Mouse (Mus musculus) hindbrain, embryonic 11.5 days (tissue): ENCODE measurements around the gene Dstyk. TPM values are rescaled to one million over a fixed set of nuclear protein-coding genes. Genes with fewer than 3 reads are reported as not detected.
A peak's percentile ranks its signal among the peaks of the same experiment; 100 is the strongest.

Source experiments
- ATAC-seq: fragments of 200-750 bp; cut with Nextera tagmentation; 2 replicates; pipeline ENCODE4 v1.8.0; 2017; ENCODE audit warnings: mild to moderate bottlenecking, moderate TSS enrichment, moderate library complexity; ENCODE audit not compliant: low FRiP score
- DNase-seq: peaks from one replicate; pipeline ENCODE4 v3.0.0-alpha.2; 2015; ENCODE audit warnings: low spot score
- H3K27ac ChIP-seq: fragments of 300-500 bp; sonication (generic); 2 replicates; pipeline ENCODE4 v1.5.1; 2014; ENCODE audit warnings: mild to moderate bottlenecking, low read depth, low read length
- H3K27me3 ChIP-seq: fragments of 300-500 bp; sonication (generic); 2 replicates; pipeline ENCODE4 v1.6.1; 2014; ENCODE audit warnings: mild to moderate bottlenecking, low read length, moderate library complexity, mixed read lengths; ENCODE audit not compliant: control insufficient read depth, insufficient read depth
- H3K36me3 ChIP-seq: fragments of 300-500 bp; sonication (generic); 2 replicates; pipeline ENCODE4 v1.6.1; 2014; ENCODE audit warnings: mild to moderate bottlenecking, low read length, moderate library complexity, mixed read lengths; ENCODE audit not compliant: control insufficient read depth, insufficient read depth
- H3K4me1 ChIP-seq: fragments of 300-500 bp; sonication (generic); replicated peaks from 2 replicates; pipeline ENCODE4 v1.6.1; 2014; ENCODE audit warnings: low read length, mixed read lengths; ENCODE audit not compliant: control insufficient read depth, insufficient read depth
- H3K4me2 ChIP-seq: fragments of 300-500 bp; sonication (generic); replicated peaks from 2 replicates; pipeline ENCODE4 v1.6.1; 2014; ENCODE audit warnings: mild to moderate bottlenecking, low read depth, low read length
- H3K4me3 ChIP-seq: fragments of 300-500 bp; sonication (generic); 2 replicates; pipeline ENCODE4 v1.5.1; 2014; ENCODE audit warnings: low read depth, low read length
- H3K9ac ChIP-seq: fragments of 300-500 bp; sonication (generic); 2 replicates; pipeline ENCODE4 v1.6.1; 2014; ENCODE audit warnings: low read depth, low read length
- H3K9me3 ChIP-seq: fragments of 300-500 bp; sonication (generic); 2 replicates; pipeline ENCODE4 v1.6.1; 2016; ENCODE audit warnings: low read length; ENCODE audit not compliant: control insufficient read depth
- WGBS: fragments of 180-500 bp; shearing (Covaris S2); extraction: QIAGEN DNeasy Blood & Tissue Kit; methylation state at CpG from one replicate; pipeline ENCODE4 v1.1.7; 2014; 5-methylcytosine and 5-hydroxymethylcytosine counted together
- polyA plus RNA-seq: library from polyadenylated mRNA; unstranded; fragments of >200 nt; fragmentation: Nextera tagmentation; extraction: Ambion mirVana; gene quantifications from 2 replicates; pipeline ENCODE4 v1.2.1, GENCODE M21; 2014

Dstyk gene
- polyA plus RNA-seq, 1 experiment from 2014 or later = 11.5 TPM

DNA sequence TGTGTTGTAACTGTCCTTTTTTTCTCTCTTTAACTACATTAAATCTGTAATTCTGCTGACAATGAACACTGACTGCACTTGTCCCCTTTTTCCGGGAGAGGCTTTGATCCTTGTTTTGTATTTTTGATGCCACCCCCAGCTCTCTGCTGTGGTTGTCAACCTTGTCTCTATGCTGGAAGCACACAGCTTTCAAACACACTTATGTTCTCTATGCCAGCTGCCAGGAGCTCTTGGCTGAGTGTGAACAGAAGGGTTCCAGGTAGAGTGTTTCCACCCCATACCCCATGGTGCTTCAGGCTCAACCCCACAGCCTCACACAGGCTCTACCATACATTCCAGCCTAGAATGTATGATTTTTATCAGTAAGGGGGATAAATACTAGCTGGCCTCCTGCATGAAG is 57.1 kb downstream of the Dstyk start:
- 82% methylated on average over 1 of the region's 1 CpGs for WGBS
- Histone ChIP-seq H3K4me2 (no peak overlapping the region), H3K9me3 (no peaks in the 10 kb centered on the region), H3K27ac (no peak overlapping the region), H3K9ac (no peak overlapping the region), H3K36me3 (no peaks in the 10 kb centered on the region), H3K4me1 (no peaks in the 10 kb centered on the region), H3K4me3 (no peak overlapping the region), H3K27me3 (no peaks in the 10 kb centered on the region)
- DNase-seq = no peak
- ATAC-seq = no peak

DNA sequence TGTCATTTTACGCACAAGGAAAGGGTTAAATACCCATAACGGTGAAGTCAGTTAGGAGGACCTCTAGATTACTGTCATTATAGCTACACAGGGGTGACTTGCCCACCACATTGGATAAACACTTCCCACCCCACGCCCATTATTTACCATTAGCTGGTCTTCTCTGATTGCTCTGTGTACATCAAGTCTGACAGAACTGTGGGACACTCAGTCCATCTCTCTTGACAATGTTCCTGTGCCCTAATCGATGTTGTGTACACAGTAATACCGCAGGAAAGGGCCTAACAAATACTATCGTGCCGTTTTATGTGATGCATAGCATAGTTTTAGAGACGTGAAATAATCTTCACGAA is 59.2 kb downstream of the Dstyk start:
- Histone ChIP-seq H3K4me3 (peak overlapping the region; percentile 78), H3K9ac (peak overlapping the region; percentile 70), H3K4me1 (no peaks in the 10 kb centered on the region), H3K36me3 (no peaks in the 10 kb centered on the region), H3K4me2 (peak overlapping the region; percentile 56), H3K9me3 (no peaks in the 10 kb centered on the region), H3K27me3 (no peaks in the 10 kb centered on the region), H3K27ac (no peak overlapping the region; the same call in 1 of the 2 replicates)
- peak; percentile 62 for ATAC-seq
- no peak for DNase-seq
- 6% methylated on average over 9 of the region's 9 CpGs for WGBS

DNA sequence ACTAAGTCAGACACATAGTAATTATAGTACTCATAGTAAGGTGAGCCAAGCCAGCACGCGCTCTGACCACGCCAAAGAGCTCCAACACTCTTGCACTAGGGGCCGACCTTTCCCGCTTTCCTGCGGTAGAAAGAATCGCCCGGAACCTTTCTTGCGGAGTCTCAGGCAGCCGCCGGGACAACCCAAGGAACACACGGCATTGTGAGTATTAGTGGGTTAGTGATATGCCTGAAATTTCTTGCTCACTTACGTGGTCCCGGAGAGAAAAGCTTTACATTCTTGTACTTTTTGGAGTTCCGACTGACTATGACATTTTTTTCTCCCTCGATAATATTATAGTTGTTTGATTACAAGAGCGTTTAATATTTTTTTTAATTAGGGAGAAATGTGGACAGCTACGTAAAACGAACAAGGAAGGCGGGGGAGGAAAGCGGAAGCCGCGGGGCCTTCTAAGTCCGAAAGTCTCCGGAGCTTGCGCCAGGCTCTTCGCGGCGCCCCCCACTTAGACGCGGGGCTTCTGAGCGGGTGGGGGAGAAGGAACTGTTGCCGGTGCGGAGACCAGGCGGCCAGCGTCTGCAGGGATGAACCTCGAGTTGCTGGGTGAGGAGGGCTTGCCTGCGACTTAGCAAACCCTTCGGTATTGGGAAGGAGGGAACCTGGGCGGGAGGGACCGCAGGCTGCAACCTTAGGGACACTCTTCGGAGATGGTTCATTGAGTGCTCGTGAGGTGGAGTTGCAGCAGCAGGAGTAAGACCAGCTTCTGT is 59.8 kb downstream of the Dstyk start, which contains the start of gene Rbbp5:
Gene Rbbp5, plus strand, starts transcription at position 438 of the 764 bp plus-strand sequence.
- H3K4me1 ChIP-seq = no peaks in the 10 kb centered on the region
- no peaks in the 10 kb centered on the region for H3K27me3 ChIP-seq
- peak; percentile 93 for ATAC-seq
- H3K4me3 ChIP-seq = peak within 1 kb of the TSS; percentile 78
- H3K4me2 ChIP-seq = peak within 1 kb of the TSS; percentile 65
- DNase-seq = peak; percentile 92
- no peaks in the 10 kb centered on the region for H3K9me3 ChIP-seq
- H3K9ac ChIP-seq = peak within 1 kb of the TSS; percentile 70
- WGBS = under 1% methylated on average over 43 of the region's 43 CpGs
- H3K36me3 ChIP-seq = no peaks in the 10 kb centered on the region
- no peak within 1 kb of the TSS; the same call in 1 of the 2 replicates for H3K27ac ChIP-seq

DNA sequence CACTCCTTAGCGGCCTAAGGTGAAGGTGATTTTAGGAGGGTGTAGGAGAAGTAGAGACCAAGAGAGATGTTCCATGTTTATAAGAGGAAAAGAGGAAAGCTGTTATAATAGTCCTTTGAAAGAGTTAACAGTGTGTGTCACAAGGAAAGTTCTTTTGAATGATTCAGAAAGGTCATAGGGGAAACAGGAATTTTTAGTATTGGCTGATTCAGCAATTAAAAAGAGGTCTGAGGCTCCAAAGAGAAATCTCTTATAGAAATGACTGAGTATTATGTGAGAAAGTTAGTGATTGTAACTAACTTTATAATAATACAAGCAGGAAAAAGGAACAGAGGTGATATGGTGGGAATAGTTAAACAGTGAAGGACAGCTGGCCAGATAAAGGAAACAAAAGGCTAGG is 62.1 kb downstream of the Dstyk start:
- Histone ChIP-seq H3K4me1 (no peaks in the 10 kb centered on the region), H3K27me3 (no peaks in the 10 kb centered on the region), H3K4me2 (no peak overlapping the region), H3K9ac (no peak overlapping the region), H3K27ac (no peak overlapping the region), H3K9me3 (no peaks in the 10 kb centered on the region), H3K36me3 (no peaks in the 10 kb centered on the region), H3K4me3 (no peak overlapping the region)
- 92% methylated on average over 1 of the region's 1 CpGs for WGBS
- no peak for ATAC-seq
- DNase-seq = no peak

DNA sequence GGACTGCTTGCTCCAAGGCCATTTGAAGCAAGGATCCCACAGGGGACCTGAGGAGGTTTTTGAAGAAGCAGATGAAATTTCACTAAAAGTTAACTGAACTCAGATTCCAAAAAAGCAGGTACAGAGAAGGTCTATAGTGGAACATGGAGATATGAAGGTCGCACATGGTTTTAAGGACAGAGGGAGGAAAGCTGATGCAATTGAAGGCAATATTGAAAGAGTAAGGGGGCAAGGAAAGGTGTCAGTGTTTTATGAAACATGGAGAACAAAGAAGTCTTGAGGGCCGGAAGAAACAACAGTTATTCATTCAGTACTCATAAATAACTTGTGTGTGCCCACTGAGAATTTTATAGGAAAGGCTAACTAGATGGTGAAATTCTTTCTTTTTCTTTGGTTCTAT is 64.3 kb downstream of the Dstyk start:
- no peak overlapping the region for H3K4me2 ChIP-seq
- no peaks in the 10 kb centered on the region for H3K36me3 ChIP-seq
- no peak for ATAC-seq
- H3K9me3 ChIP-seq = no peaks in the 10 kb centered on the region
- DNase-seq = no peak
- WGBS = 93% methylated on average over 2 of the region's 2 CpGs
- no peaks in the 10 kb centered on the region for H3K4me1 ChIP-seq
- H3K27me3 ChIP-seq = no peaks in the 10 kb centered on the region
- H3K4me3 ChIP-seq = no peak overlapping the region
- H3K9ac ChIP-seq = no peak overlapping the region
- no peak overlapping the region for H3K27ac ChIP-seq

DNA sequence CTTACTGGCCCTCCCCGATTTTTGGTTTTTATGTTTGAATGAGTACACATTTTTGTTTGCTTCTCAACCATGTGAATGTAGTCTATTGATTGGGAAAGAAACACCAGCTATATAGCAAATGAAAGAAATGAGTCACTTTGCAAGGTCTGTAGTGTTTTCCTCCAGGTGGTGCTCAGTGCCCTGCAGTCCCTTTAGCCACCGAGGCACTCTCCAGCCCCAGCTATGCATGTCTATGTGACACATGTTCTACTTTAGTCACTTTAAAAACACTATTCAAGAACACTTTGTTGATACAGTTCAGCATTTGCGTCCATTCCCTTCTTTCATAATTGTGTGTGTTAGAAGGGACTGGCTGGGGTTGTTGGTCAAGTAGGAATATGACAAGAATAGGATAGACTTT is 65.9 kb downstream of the Dstyk start:
- no peak for ATAC-seq
- no peak overlapping the region for H3K9ac ChIP-seq
- H3K4me3 ChIP-seq = no peak overlapping the region
- WGBS = 86% methylated on average over 3 of the region's 3 CpGs
- H3K4me1 ChIP-seq = no peaks in the 10 kb centered on the region
- no peak for DNase-seq
- H3K4me2 ChIP-seq = no peak overlapping the region
- no peaks in the 10 kb centered on the region for H3K9me3 ChIP-seq
- no peaks in the 10 kb centered on the region for H3K36me3 ChIP-seq
- no peak overlapping the region for H3K27ac ChIP-seq
- no peaks in the 10 kb centered on the region for H3K27me3 ChIP-seq

DNA sequence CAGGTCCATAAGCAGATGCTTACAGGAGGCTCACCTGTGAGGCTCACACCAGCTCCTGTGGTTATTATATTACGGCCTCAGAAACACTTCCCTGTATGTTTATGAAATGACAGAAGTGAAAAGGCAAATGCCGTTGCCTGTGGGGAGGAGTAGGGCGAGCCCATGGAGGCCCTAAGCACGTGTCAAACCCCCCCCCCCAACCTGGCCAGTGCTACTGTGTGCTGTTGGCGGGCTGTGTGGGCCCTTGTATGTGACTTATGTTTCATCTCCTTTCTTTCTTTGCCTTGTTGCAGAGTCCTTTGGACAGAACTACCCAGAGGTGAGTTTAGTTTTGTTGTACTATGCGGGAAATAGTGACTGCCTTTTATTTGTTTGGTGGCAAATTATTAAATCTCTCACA is 66.4 kb downstream of the Dstyk start:
- H3K9ac ChIP-seq = no peak overlapping the region
- ATAC-seq (no peak), DNase-seq (no peak)
- H3K4me3 ChIP-seq = no peak overlapping the region
- WGBS = 92% methylated on average over 6 of the region's 6 CpGs
- no peak overlapping the region for H3K4me2 ChIP-seq
- H3K4me1 ChIP-seq = no peaks in the 10 kb centered on the region
- H3K27me3 ChIP-seq = no peaks in the 10 kb centered on the region
- H3K9me3 ChIP-seq = no peaks in the 10 kb centered on the region
- H3K27ac ChIP-seq = no peak overlapping the region
- no peaks in the 10 kb centered on the region for H3K36me3 ChIP-seq

DNA sequence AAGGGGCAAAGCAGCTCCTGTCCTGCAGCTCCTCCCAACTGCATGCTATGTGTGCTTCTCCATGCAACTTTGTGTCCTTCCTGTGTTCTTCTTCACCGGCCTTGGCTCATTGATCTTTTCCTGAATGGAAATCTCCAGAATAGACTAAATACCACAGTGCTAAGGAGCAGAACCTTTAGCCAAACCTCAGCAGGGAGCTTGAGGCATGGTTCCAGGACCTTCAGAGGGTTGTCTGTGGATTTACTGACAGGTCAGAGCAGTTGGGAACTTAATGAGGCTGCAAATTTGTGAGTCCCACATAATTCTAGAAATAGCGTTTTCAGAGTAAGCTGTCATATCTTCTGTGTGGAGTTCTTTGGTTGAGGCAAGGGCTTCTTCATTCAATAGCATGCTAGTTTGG is 83.2 kb downstream of the Dstyk start:
- H3K27ac ChIP-seq = no peak overlapping the region

DNA sequence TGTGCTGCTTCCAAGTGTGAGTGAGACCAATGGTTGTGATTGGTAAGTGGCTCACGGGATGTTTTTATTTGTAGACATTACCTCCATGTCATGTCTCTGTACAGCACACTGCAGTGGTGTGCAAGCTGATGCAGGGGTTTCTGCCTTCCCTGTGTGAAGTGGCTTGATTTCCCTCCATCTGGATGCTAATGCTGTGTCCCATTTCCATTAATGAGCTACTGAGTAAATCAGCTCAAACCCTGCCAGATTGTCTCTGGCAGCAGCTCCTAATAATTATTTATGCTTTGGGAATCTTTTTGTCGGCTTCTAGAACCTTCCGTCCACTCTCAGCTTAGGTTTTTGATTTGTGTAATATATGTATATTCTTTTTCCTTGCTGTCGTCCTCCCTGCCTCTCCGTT is 87.8 kb downstream of the Dstyk start:
- no peak for DNase-seq
- 0 out of 2 replicates have a peak, but pooled peaks cover 3% of the 10 kb centered on the region for H3K36me3 ChIP-seq

More for the DNA sequence above, 83.2 kb downstream of the Dstyk start:
- DNase-seq = no peak
- Histone ChIP-seq H3K9ac (no peak overlapping the region), H3K4me1 (no peaks in the 10 kb centered on the region), H3K36me3 (0 out of 2 replicates have a peak, but pooled peaks cover 7% of the 10 kb centered on the region), H3K4me2 (no peak overlapping the region), H3K4me3 (no peak overlapping the region), H3K27me3 (no peaks in the 10 kb centered on the region), H3K9me3 (no peaks in the 10 kb centered on the region)
- 90% methylated on average over 2 of the region's 2 CpGs for WGBS
- no peak for ATAC-seq

More for the DNA sequence above, 87.8 kb downstream of the Dstyk start:
- Histone ChIP-seq H3K4me3 (no peak overlapping the region), H3K9ac (no peak overlapping the region), H3K27ac (no peak overlapping the region), H3K4me1 (no peaks in the 10 kb centered on the region), H3K4me2 (no peak overlapping the region), H3K9me3 (no peaks in the 10 kb centered on the region), H3K27me3 (no peaks in the 10 kb centered on the region)
- WGBS = 93% methylated on average over 5 of the region's 5 CpGs
- no peak for ATAC-seq
